In genomic region chr14:118136744-118137452, GRCm38 (mm10) we compare ENCODE assay signal across 8 mouse cellular contexts. TPM values are rescaled to one million over a fixed set of nuclear protein-coding genes. Genes with fewer than 3 reads are reported as not detected.
DNase-seq lines count a peak whose midpoint lies in the region; ATAC-seq lines count a peak whose summit lies in the region.

Gpr180 (plus strand) TSS chr14:118137158.

- no peaks in the 10 kb centered on the region; the same call in 1 of the 2 replicates for H3K27me3 ChIP-seq in forebrain, embryonic 14.5 days (replicated peaks; ENCODE audit: control insufficient read depth, insufficient read depth, low read length)
- 0 out of 2 replicates have a peak, but pooled peaks cover 3% of the 10 kb centered on the region for H3K27me3 ChIP-seq in neural tube, embryonic 15.5 days (replicated peaks)

- H3K36me3 ChIP-seq in forebrain, embryonic 14.5 days (ENCODE audit: control insufficient read depth, insufficient read depth, low read length) = peaks cover 23% of the 10 kb centered on the region
- peaks cover 14% of the 10 kb centered on the region for H3K36me3 ChIP-seq in neural tube, embryonic 15.5 days

- DNase-seq in ES-CJ7 (ENCODE audit: low read depth, low spot score) = peak; percentile 98
- DNase-seq in cerebellum, adult 11 months = peak; percentile 96
- DNase-seq in forebrain, embryonic 14.5 days (ENCODE audit: low spot score) = peak; percentile 99
- peak; percentile 97 to 98 for DNase-seq in heart, postnatal 14 days
- DNase-seq in layer of hippocampus, adult 11-12 months (ENCODE audit: low spot score) = peak; percentile 97
- peak; percentile 96 for DNase-seq in lung, adult 18-20 months
- peak; percentile 96 for DNase-seq in testis, postnatal 14 days (ENCODE audit: low spot score)

- H3K9me3 ChIP-seq in forebrain, embryonic 14.5 days (replicated peaks; ENCODE audit: control insufficient read depth, low read length) = no peaks in the 10 kb centered on the region
- H3K9me3 ChIP-seq in neural tube, embryonic 15.5 days (replicated peaks) = no peaks in the 10 kb centered on the region

- peak within 1 kb of the TSS; percentile 84 for H3K4me2 ChIP-seq in forebrain, embryonic 14.5 days (ENCODE audit: low read length)
- H3K4me2 ChIP-seq in neural tube, embryonic 15.5 days = peak within 1 kb of the TSS; percentile 71

- intact Hi-C loops in heart, postnatal 14 days (cut with DNase I) = loop anchor here (5.0 kb wide), 2 partner anchors 95 to 135 kb away; no protein-coding TSS in a partner anchor

- H3K27ac ChIP-seq in forebrain, embryonic 14.5 days (ENCODE audit: low read depth, low read length) = peak within 1 kb of the TSS; percentile 55
- peak within 1 kb of the TSS; percentile 86 for H3K27ac ChIP-seq in neural tube, embryonic 15.5 days (replicated peaks)

- peak within 1 kb of the TSS; percentile 83 for H3K4me3 ChIP-seq in forebrain, embryonic 14.5 days (ENCODE audit: low read depth, low read length)
- peak within 1 kb of the TSS; percentile 92 for H3K4me3 ChIP-seq in neural tube, embryonic 15.5 days (replicated peaks)

- peaks cover 12% of the 10 kb centered on the region for H3K4me1 ChIP-seq in forebrain, embryonic 14.5 days (ENCODE audit: control insufficient read depth, insufficient read depth, low read length)
- peaks cover 26% of the 10 kb centered on the region for H3K4me1 ChIP-seq in neural tube, embryonic 15.5 days

- WGBS in forebrain, embryonic 14.5 days = under 1% methylated on average over 77 of the region's 77 CpGs
- 0% methylated on average over 72 of the region's 77 CpGs for WGBS in neural tube, embryonic 15.5 days

- peak; percentile 98 for ATAC-seq in forebrain, embryonic 14.5 days
- ATAC-seq in neural tube, embryonic 15.5 days (ENCODE audit: low FRiP score) = peak; percentile 96

- H3K9ac ChIP-seq in forebrain, embryonic 14.5 days (ENCODE audit: low read length) = peak within 1 kb of the TSS; percentile 90
- peak within 1 kb of the TSS; percentile 83 for H3K9ac ChIP-seq in neural tube, embryonic 15.5 days (replicated peaks)

RNA-seq across cellular contexts. Expression of gene Gpr180, which starts in this region (rescaled TPM):
- 30.0 and 33.0 TPM in 2 replicates for polyA plus RNA-seq in forebrain, embryonic 14.5 days (2014; fragmentation: Nextera tagmentation; extraction: Ambion mirVana)
- 10 to 100 TPM; 20.8 to 22.2 TPM for total RNA-seq in heart, postnatal 14 days (2021)
- polyA plus RNA-seq in neural tube, embryonic 15.5 days (2015; fragmentation: Nextera tagmentation; extraction: Ambion mirVana) = 48.7 and 51.7 TPM in 2 replicates

Comparison
In these comparisons a context has a peak if more than half of its experiments do, and no peak if none do; other contexts are left out.
1. Peak in every context shown above with its lines: DNase-seq, ATAC-seq, H3K4me3 ChIP-seq and H3K27ac ChIP-seq.